Mouse (Mus musculus): Measurements from ENCODE around the gene Pinlyp. TPM values are rescaled to one million over a fixed set of nuclear protein-coding genes. Genes with fewer than 3 reads are reported as not detected.
"Not testable (repeated sequence)": the region's sequence is repeated elsewhere in the genome, so short reads cannot be mapped to it uniquely, and the experiment has no call there.

Gene Pinlyp
- total RNA-seq, 2 experiments from 2014 or later, result not detected

GRCm38 (mm10) chr7:24524978-24525377 is 20.9 kb downstream of the Pinlyp start:
- DNase-seq, result no peak

GRCm38 (mm10) chr7:24523723-24524122 is 22.2 kb downstream of the Pinlyp start:
- no peak for DNase-seq

DNA sequence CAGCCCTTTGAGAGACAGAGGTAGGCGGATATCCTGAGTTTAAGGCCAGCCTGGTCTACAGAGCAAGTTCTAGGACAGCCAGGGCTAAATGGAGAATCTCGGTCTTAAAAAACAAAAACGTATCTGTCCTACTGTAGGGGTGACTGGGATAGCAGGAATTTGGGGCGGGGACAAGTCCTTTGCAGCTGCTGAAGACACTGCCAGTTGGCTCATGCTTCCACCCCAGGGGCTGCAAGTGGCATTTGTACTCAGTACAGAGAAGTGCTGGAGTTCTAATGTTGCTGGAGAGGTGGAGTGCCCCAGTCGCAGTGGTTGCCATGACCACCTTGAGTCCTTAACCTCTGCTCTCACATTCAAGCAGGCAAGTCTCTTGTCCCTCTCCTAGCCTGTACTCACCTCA is 23.1 kb downstream of the Pinlyp start:
- DNase-seq, result no peak

GRCm38 (mm10) chr7:24520054-24520453 is 25.9 kb downstream of the Pinlyp start:
- DNase-seq, result not testable (repeated sequence)

GRCm38 (mm10) chr7:24519130-24519529 is 26.8 kb downstream of the Pinlyp start:
- DNase-seq, result no peak

DNA sequence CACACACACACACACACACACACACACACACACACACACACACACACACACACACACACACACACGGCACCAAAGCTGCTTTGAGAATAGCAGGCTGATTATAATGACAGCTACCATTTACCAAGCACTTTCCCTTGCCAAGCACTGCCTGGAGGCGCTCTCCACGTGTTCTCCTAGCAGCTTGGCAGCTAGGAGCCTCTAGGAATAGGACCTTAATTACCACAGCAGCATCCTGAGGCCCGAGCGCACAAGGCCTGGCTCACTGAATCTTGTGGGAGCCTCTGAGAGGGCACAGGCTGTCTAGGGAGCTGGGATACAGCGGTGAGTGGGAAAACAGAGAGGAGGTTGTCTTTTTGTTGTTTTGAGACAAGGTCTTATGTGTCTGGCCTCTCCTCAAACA is 28.3 kb downstream of the Pinlyp start:
- no peak for DNase-seq

GRCm38 (mm10) chr7:24517077-24517476 is 28.8 kb downstream of the Pinlyp start:
- DNase-seq, result no peak

GRCm38 (mm10) chr7:24516319-24516718 is 29.6 kb downstream of the Pinlyp start:
- peak; percentile 28 to 43 for DNase-seq

DNA sequence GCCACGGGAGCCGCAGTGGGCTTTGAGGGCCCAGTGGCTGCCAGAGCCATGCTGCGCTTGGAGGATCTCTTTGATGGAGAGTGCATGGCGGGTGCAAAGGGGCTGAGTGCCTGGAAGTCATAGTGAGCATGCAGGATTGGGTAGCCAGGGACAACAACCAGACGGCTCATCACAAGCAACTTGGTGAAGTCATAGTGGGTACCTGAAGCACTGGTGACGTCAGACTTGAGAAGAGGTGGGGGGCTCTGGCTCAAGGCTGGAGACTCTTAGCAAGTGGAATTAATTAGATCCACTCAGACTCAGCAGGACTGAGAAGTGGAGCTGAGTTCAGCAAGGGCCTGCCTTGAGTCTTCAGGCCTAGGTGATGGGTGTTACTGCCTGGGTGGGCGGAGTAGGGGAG is 33.6 kb downstream of the Pinlyp start, which contains the start of gene AC161166.1:
AC161166.1 (minus strand) TSS at position 101 of the 400 bp plus-strand sequence.
- no peak for DNase-seq

DNA sequence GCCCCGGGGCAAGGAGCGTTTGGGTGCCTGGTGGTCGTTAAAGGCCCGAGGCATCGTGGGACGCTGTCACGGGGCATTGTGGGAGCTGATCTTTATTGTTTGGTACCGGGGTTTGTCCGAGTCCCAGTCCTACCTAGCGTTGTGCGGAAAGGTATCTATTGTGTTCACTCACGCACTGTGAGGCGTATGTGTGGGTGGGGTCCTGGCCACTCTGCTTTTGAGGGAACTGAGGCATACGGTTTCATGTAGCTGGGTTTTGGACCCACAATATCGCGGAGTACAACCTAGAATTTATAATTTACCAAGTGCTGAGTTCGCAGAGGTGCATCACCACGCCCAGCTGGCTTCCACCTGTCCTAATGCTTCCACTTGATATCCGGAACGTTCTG is 38.2 kb downstream of the Pinlyp start:
- no peak for DNase-seq

DNA sequence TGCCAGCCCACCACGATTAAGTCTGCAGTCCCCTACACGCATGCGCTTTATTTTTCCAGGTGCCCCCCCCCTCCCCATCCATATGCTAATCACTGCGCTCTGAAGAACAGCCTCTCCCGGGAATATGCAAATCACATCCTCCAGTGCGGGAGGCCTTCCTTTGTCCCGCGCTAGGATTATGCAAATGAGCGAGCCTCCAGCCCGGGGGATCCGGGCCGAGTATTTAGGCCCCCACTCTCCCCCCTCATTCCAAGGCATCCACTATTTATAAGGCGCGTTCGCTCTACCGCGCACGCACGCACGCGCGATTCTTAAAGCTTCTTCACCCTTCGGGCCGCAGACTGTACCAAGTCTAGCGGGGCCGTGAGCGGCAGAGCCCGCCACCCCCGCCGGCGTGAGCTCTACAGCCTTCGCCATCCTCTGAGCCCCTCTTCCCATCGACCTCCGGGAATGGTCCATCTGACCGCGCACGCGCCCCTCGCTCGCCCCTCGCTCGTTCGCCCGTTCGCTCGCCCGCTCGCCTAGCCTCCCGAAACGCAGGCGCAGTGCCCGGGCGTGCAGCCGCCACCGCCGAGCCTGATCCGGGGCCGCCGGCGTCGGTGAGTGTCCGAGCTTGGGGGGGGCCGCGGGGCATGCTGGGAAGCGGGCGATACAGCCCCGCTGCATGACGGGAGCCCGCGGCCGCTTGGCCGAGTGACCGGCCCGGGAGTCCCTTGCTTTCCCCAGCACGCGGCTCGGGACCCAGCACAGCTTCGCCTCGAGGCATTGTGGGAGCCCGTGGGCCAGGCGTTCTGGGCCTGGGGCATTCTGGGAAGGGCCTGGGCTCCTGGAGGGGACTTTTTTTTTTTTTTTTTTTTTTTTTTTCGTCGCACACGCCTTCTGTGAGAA is 38.8 kb downstream of the Pinlyp start, which contains the start of gene Zfp428:
Zfp428 (plus strand) TSS at position 169 of the 888 bp plus-strand sequence.
- peak; percentile 87 to 94 for DNase-seq

DNA sequence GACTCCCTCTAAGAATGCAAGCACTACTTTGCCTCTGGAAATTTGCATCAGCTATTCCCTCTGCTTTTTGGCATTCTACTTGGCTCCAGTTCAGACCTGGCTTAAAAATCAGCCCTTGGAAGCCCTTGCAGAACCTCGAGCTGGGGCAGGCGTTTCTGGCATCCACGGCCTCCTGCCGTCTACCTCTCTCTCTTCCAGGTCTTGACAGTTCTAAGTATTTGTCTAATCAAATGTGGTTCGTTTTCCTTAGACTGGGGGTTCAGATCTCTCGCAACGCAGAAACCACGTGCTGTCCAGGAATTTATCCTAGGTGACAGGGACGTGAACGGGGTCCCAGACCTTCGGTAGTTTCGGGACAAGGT is 39.5 kb downstream of the Pinlyp start:
- DNase-seq, result peak; percentile 36 to 65

DNA sequence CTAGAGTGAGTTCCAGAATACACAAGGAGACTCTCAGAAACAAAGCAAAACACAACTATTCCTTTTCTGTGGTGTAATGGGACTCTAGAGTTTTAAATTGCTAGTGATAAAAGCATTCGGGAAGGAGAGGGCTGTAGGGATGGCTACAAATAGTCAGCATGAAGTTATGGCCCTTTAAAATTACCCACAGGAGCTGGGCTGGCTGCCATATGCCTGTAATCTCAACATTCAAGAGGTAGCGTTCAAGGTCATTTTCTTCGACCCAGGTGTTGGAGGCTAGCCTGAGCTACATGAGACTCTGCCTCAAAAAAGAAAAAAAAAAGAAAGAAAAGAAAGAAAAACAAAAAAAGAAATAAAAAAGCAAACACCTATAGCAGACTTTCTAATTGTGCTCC is 39.9 kb downstream of the Pinlyp start:
- no peak for DNase-seq

DNA sequence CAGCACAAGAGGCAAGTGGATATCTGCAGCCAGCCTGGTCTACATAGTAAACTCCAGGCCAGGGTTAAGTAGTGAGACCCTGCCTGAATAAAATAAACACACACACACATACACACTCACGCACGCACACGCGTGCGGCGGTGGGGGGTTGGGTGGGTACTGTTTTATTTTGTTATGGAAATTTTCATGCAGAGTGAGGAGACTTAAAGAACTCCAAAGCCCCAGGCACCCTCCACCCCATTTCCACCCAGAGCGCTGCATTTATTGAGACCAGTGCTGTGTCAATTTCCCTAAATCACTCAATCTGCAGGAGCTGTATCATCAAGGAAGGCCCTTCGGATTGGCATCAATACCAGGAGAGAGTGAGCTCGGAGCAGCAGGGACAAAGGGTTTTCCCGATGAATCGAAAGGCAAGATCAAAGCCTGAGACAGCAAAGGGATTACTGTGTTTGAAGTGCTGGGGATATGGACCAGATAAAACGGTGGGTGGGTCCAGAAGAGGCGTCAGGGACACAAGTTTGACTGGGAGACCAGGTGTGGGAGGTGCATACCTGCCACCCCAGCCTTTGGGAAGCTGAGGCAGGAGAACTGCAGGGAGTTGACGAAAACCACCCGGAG is 40.4 kb downstream of the Pinlyp start:
- DNase-seq, result no peak

- no peak for DNase-seq
These were observed 41.0 kb downstream of the Pinlyp start for GRCm38 (mm10) chr7:24504868-24505267.

- DNase-seq, result no peak
These were observed 41.9 kb downstream of the Pinlyp start for GRCm38 (mm10) chr7:24504004-24504403.

- DNase-seq, result peak; percentile 15 to 51
These were observed 44.4 kb downstream of the Pinlyp start for GRCm38 (mm10) chr7:24501492-24501891.

GRCm38 (mm10) chr7:24500929-24501328 is 45.0 kb downstream of the Pinlyp start:
- peak; percentile 34 to 42 for DNase-seq

DNA sequence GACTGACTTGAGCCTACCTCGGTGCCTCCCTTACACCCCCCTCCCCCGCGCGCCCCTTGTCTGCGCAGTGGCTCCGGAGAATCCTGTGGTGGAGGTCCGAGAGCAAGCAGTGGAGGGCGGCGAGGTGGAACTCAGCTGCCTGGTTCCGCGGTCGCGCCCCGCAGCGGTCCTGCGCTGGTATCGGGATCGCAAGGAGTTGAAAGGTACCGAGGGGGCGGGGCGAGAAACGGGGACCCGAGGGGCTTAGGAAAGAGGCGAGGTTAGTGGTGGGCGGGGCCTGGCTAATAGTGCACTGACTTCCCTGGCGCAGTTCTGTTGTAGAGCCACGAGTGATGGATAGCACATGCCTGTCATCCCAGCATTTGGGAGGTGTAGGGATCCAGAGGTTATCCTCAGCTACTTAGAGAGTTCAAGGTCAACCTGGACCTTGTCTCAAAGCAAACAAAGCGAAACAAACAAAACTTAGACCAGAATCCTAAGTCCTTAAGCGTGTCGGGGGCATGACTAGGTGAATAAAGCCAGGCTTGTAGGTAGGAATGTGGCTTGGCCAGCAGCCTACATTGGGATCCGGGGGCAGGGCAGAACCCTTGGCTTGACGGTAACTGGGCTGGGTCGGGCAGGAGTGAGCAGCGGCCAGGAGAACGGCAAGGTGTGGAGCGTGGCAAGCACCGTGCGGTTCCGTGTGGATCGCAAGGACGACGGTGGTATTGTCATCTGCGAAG is 45.9 kb downstream of the Pinlyp start:
- DNase-seq, result no peak
